In the genomic region with DNA sequence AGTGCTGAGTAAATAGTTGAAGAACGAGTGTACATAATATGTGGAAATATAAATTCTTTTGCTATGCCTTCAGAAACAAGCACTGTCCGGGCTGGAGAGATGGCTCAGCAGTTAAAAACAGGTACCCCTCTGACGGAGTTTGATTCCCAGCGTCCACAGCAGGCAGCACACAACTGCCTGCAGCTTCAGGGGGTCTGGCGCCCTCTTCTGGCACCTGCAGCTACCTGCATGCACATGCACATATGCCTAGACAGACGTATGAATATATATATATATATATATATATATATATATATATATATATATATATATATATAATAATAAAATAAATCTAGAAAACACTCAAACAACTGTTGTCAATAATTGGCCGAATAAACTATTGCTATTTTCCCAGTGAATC, we compare ENCODE assay signal across 18 mouse cellular contexts. TPM values are rescaled to one million over a fixed set of nuclear protein-coding genes. Genes with fewer than 3 reads are reported as not detected.
"Had no signal": no experiment of that assay in that cellular context is flagged by ENCODE, and none has a peak within 500 bp of the region (broad histone marks: within the 10 kb centered on the region; RNA-seq: fewer than 3 reads in every experiment).

No protein-coding gene starts in this region.

- H3K4me3 ChIP-seq: kidney, embryonic 15.5 days; limb, embryonic 10.5 days; lung, embryonic 15.5 days; midbrain, embryonic 13.5 days; stomach, embryonic 15.5 days had no signal

- H3K27ac ChIP-seq: kidney, embryonic 15.5 days; limb, embryonic 10.5 days; lung, embryonic 15.5 days; midbrain, embryonic 13.5 days; stomach, embryonic 15.5 days had no signal

- H3K9me3 ChIP-seq: kidney, embryonic 15.5 days; limb, embryonic 10.5 days; lung, embryonic 15.5 days; midbrain, embryonic 13.5 days; stomach, embryonic 15.5 days had no signal

- H3K27me3 ChIP-seq: lung, embryonic 15.5 days; midbrain, embryonic 13.5 days; stomach, embryonic 15.5 days had no signal

- H3K36me3 ChIP-seq: kidney, embryonic 15.5 days; limb, embryonic 10.5 days; lung, embryonic 15.5 days; midbrain, embryonic 13.5 days; stomach, embryonic 15.5 days had no signal

- H3K4me2 ChIP-seq: kidney, embryonic 15.5 days; lung, embryonic 15.5 days; midbrain, embryonic 13.5 days; stomach, embryonic 15.5 days had no signal

- H3K4me1 ChIP-seq: kidney, embryonic 15.5 days had no signal

- DNase-seq: kidney, adult 2 months; kidney, postnatal 25 days; layer of hippocampus, adult 9-11 months; lung, postnatal 36 days; right cerebral cortex, postnatal 14 days; thymus, adult 2 months; thymus, postnatal 25 days had no signal

- H3K9ac ChIP-seq: kidney, embryonic 15.5 days; lung, embryonic 15.5 days; midbrain, embryonic 13.5 days; stomach, embryonic 15.5 days had no signal

- ATAC-seq: intestine, embryonic 16.5 days; midbrain, embryonic 13.5 days had no signal

RNA-seq across cellular contexts. Expression of gene Pitx1, which starts 35.4 kb away (rescaled TPM):
- total RNA-seq: layer of hippocampus, adult 18-20 months; left cerebral cortex, postnatal 14 days; megakaryocyte progenitor cell, adult 5-6 weeks had no signal
- polyA plus RNA-seq: neural tube, embryonic 14.5 days; spleen, adult 2 months had no signal
